Mouse (Mus musculus) cerebellum, postnatal 25 days (tissue): ENCODE data around the gene Cwh43.

Source experiments
- DNase-seq, 2 experiments: peaks; one replicate each; pipeline ENCODE4 v3.0.0; 2021; ENCODE audit warnings: mixed read lengths in 2 of 2

The Cwh43 gene

GRCm38 (mm10) chr5:73401341-73401740 lies 4.5 kb upstream of the Cwh43 start:
- no peak for DNase-seq

GRCm38 (mm10) chr5:73402911-73403310 lies 3.0 kb upstream of the Cwh43 start:
- DNase-seq = no peak

- DNase-seq = no peak
Observed at GRCm38 (mm10) chr5:73403311-73404068, 2.4 kb upstream of the Cwh43 start.

GRCm38 (mm10) chr5:73404790-73405189 lies 1.1 kb upstream of the Cwh43 start:
- no peak for DNase-seq

GRCm38 (mm10) chr5:73406861-73407260 lies 986 bp downstream of the Cwh43 start:
- DNase-seq = no peak

- no peak for DNase-seq
Observed at GRCm38 (mm10) chr5:73409970-73410369, 4.1 kb downstream of the Cwh43 start.

GRCm38 (mm10) chr5:73411771-73412170 lies 5.9 kb downstream of the Cwh43 start:
- DNase-seq = no peak

GRCm38 (mm10) chr5:73414172-73414571 lies 8.3 kb downstream of the Cwh43 start:
- DNase-seq = no peak

- no peak for DNase-seq
Observed at GRCm38 (mm10) chr5:73419045-73419695, 13.3 kb downstream of the Cwh43 start.

GRCm38 (mm10) chr5:73426824-73427223 lies 20.9 kb downstream of the Cwh43 start:
- no peak for DNase-seq

- peak; percentile 80 to 89 for DNase-seq
Observed at GRCm38 (mm10) chr5:73431581-73431980, 25.7 kb downstream of the Cwh43 start.

GRCm38 (mm10) chr5:73432805-73433204 lies 26.9 kb downstream of the Cwh43 start:
- DNase-seq = no peak

GRCm38 (mm10) chr5:73434764-73435163 lies 28.9 kb downstream of the Cwh43 start:
- DNase-seq = no peak

- no peak for DNase-seq
Observed at GRCm38 (mm10) chr5:73442176-73442575, 36.3 kb downstream of the Cwh43 start.

- DNase-seq = no peak
Observed at GRCm38 (mm10) chr5:73450276-73450675, 44.4 kb downstream of the Cwh43 start.

GRCm38 (mm10) chr5:73454502-73455306 lies 48.8 kb downstream of the Cwh43 start:
- no peak for DNase-seq

- DNase-seq = no peak
Observed at GRCm38 (mm10) chr5:73455307-73455687, 49.4 kb downstream of the Cwh43 start.

- no peak for DNase-seq
Observed at GRCm38 (mm10) chr5:73468462-73469433, 62.9 kb downstream of the Cwh43 start.

GRCm38 (mm10) chr5:73474412-73475405 lies 68.8 kb downstream of the Cwh43 start:
- DNase-seq = no peak

- DNase-seq = no peak
Observed at GRCm38 (mm10) chr5:73480700-73481099, 74.8 kb downstream of the Cwh43 start, which contains the start of gene Dcun1d4. Dcun1d4 (plus strand) TSS chr5:73481000.

- DNase-seq = no peak
Observed at GRCm38 (mm10) chr5:73481401-73481800, 75.5 kb downstream of the Cwh43 start.
